Mouse (Mus musculus) erythroblast, embryonic 14.5 days (primary cell): ENCODE data around the gene Ctc1.

Experiments
- GATA1 ChIP-seq: IDR thresholded peaks from 2 replicates; pipeline ENCODE4 v1.6.1; 2012; ENCODE audit warnings: low read length, inconsistent platforms, mixed read lengths
- TAL1 ChIP-seq: IDR thresholded peaks from 3 replicates; pipeline ENCODE4 v1.6.1; 2012; ENCODE audit warnings: low read length, inconsistent platforms, mixed read lengths

DNA sequence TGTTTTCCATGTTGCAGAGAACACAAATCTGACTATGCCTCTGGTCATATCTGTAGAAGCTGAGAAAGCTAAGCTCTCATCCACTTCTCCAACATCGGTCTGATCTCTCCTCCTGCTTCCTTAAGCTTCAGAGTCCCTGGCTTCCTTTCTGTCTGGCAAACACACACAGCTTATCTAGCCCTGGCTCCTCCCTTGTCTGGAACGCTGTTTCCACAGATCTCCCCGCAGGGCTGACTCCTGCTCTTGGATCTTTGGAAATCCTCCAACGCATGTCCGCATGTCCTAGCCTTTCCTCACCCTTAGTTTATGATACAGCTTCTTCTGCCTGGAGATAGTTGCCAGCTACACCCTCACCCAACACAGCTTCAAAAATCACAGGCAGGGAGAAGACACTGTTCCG lies 51.9 kb downstream of the Ctc1 start:
- no peak for TF ChIP-seq TAL1
- TF ChIP-seq GATA1: no peak
